Mouse (Mus musculus) brain, embryonic 14.5 days (tissue): ENCODE measurements around the gene Slc25a30.

Source experiments
- CTCF ChIP-seq: fragments of 200-500 bp; IDR thresholded peaks from 2 replicates; pipeline ENCODE4 v1.5.1; 2012; ENCODE audit warnings: inconsistent platforms, mild to moderate bottlenecking, moderate library complexity, borderline replicate concordance; ENCODE audit not compliant: insufficient read depth, insufficient read length; ENCODE audit errors: extremely low read depth
- POLR2A ChIP-seq: fragments of 200-500 bp; IDR thresholded peaks from 2 replicates; pipeline ENCODE4 v1.6.1; 2012; ENCODE audit warnings: mild to moderate bottlenecking, inconsistent platforms, borderline replicate concordance; ENCODE audit not compliant: poor library complexity, insufficient read depth, insufficient read length, severe bottlenecking; ENCODE audit errors: extremely low read depth

- TF ChIP-seq CTCF, result no peak
- TF ChIP-seq POLR2A, result no peak
These were observed 31.7 kb upstream of the Slc25a30 start for GRCm38 (mm10) chr14:75818528-75818927.
